28 mouse cellular contexts compared by ENCODE assay signal in genomic region chr7:29602356-29602755, GRCm38 (mm10).
"Had no signal": no experiment of that assay in that cellular context is flagged by ENCODE, and none has a peak within 500 bp of the region (broad histone marks: within the 10 kb centered on the region; RNA-seq: fewer than 3 reads in every experiment).

No protein-coding gene starts in this region.

- DNase-seq: cerebellum, adult 2 months; cerebellum, adult 8-10 months; cerebellum, adult 9-10 months; cerebellum, adult 9-11 months; cerebellum, postnatal 10 days; cerebellum, postnatal 14 days; cerebellum, postnatal 25 days; cerebellum, postnatal 36 days; embryo, embryonic 11 days; forebrain, postnatal 0 days; gastrocnemius, adult 2 months; gastrocnemius, postnatal 10 days; gastrocnemius, postnatal 14 days; gastrocnemius, postnatal 25 days; gastrocnemius, postnatal 36 days; heart, adult 18-20 months; heart, adult 2 months had no signal

- H3K27ac ChIP-seq: embryonic facial prominence, embryonic 10.5 days; embryonic facial prominence, embryonic 12.5 days; embryonic facial prominence, embryonic 13.5 days; embryonic facial prominence, embryonic 15.5 days; forebrain, embryonic 10.5 days; forebrain, embryonic 12.5 days; forebrain, embryonic 13.5 days; forebrain, embryonic 15.5 days; gastrocnemius, adult 2 months; heart, adult 2 months had no signal

- H3K4me2 ChIP-seq: embryonic facial prominence, embryonic 12.5 days; embryonic facial prominence, embryonic 13.5 days; embryonic facial prominence, embryonic 15.5 days; forebrain, embryonic 12.5 days; forebrain, embryonic 13.5 days; forebrain, embryonic 15.5 days had no signal

- H3K9ac ChIP-seq: embryonic facial prominence, embryonic 12.5 days; embryonic facial prominence, embryonic 13.5 days; embryonic facial prominence, embryonic 15.5 days; forebrain, embryonic 12.5 days; forebrain, embryonic 13.5 days; forebrain, embryonic 15.5 days; forebrain, postnatal 0 days had no signal

- H3K4me1 ChIP-seq: embryonic facial prominence, embryonic 10.5 days; embryonic facial prominence, embryonic 12.5 days; embryonic facial prominence, embryonic 13.5 days; embryonic facial prominence, embryonic 15.5 days; forebrain, embryonic 10.5 days; forebrain, embryonic 12.5 days; forebrain, embryonic 13.5 days; forebrain, embryonic 15.5 days had no signal

- ATAC-seq: forebrain, embryonic 13.5 days; forebrain, embryonic 14.5 days; forebrain, embryonic 15.5 days; forebrain, embryonic 16.5 days; forebrain, postnatal 0 days had no signal

- H3K9me3 ChIP-seq: embryonic facial prominence, embryonic 10.5 days; embryonic facial prominence, embryonic 12.5 days; embryonic facial prominence, embryonic 13.5 days; embryonic facial prominence, embryonic 15.5 days; forebrain, embryonic 10.5 days; forebrain, embryonic 12.5 days; forebrain, embryonic 13.5 days; forebrain, embryonic 15.5 days had no signal

- H3K36me3 ChIP-seq: embryonic facial prominence, embryonic 10.5 days; embryonic facial prominence, embryonic 12.5 days; embryonic facial prominence, embryonic 13.5 days; embryonic facial prominence, embryonic 15.5 days; forebrain, embryonic 10.5 days; forebrain, embryonic 12.5 days; forebrain, embryonic 15.5 days had no signal

- H3K4me3 ChIP-seq: embryonic facial prominence, embryonic 10.5 days; embryonic facial prominence, embryonic 12.5 days; embryonic facial prominence, embryonic 13.5 days; embryonic facial prominence, embryonic 15.5 days; erythroblast, embryonic 14.5 days; forebrain, embryonic 10.5 days; forebrain, embryonic 12.5 days; forebrain, embryonic 13.5 days; forebrain, embryonic 15.5 days; gastrocnemius, adult 2 months; heart, adult 2 months had no signal

- H3K27me3 ChIP-seq: embryonic facial prominence, embryonic 12.5 days; embryonic facial prominence, embryonic 13.5 days; embryonic facial prominence, embryonic 15.5 days; forebrain, embryonic 12.5 days; forebrain, embryonic 13.5 days; forebrain, embryonic 15.5 days had no signal
